Mouse (Mus musculus) embryonic facial prominence, embryonic 10.5 days (tissue): ENCODE measurements around the gene Ceacam9. TPM values are rescaled to one million over a fixed set of nuclear protein-coding genes. Genes with fewer than 3 reads are reported as not detected.

ENCODE experiments used
- DNase-seq: peaks from one replicate; pipeline ENCODE4 v3.0.0-alpha.2; 2017; ENCODE audit warnings: low spot score
- H3K27ac ChIP-seq: fragments of 300-500 bp; sonication (generic); replicated peaks from 2 replicates; pipeline ENCODE4 v1.5.1; 2016; ENCODE audit warnings: mild to moderate bottlenecking
- H3K27me3 ChIP-seq: fragments of 300-500 bp; sonication (generic); replicated peaks from 2 replicates; pipeline ENCODE4 v1.6.1; 2016; ENCODE audit warnings: low read depth, mild to moderate bottlenecking; ENCODE audit not compliant: poor library complexity, severe bottlenecking
- H3K36me3 ChIP-seq: fragments of 300-500 bp; sonication (generic); replicated peaks from 2 replicates; pipeline ENCODE4 v1.6.1; 2016; ENCODE audit warnings: mild to moderate bottlenecking, moderate library complexity
- H3K4me1 ChIP-seq: fragments of 300-500 bp; sonication (generic); 2 replicates; pipeline ENCODE4 v1.6.1; 2016
- H3K4me3 ChIP-seq: fragments of 300-500 bp; sonication (generic); 2 replicates; pipeline ENCODE4 v1.5.1; 2016; ENCODE audit warnings: mild to moderate bottlenecking, moderate library complexity
- H3K9me3 ChIP-seq: fragments of 300-500 bp; sonication (generic); 2 replicates; pipeline ENCODE4 v1.6.1; 2016; ENCODE audit warnings: mild to moderate bottlenecking
- WGBS: fragments of 180-500 bp; shearing (Covaris S2); methylation state at CpG from one replicate; pipeline ENCODE4 v1.1.7; 2016; 5-methylcytosine and 5-hydroxymethylcytosine counted together
- polyA plus RNA-seq: library from polyadenylated mRNA; unstranded; fragments of >200 nt; fragmentation: Nextera tagmentation; extraction: Ambion mirVana; gene quantifications from 2 replicates; pipeline ENCODE4 v1.2.1, GENCODE M21; 2016

Gene Ceacam9
- polyA plus RNA-seq, 1 experiment from 2014 or later = not detected

DNA sequence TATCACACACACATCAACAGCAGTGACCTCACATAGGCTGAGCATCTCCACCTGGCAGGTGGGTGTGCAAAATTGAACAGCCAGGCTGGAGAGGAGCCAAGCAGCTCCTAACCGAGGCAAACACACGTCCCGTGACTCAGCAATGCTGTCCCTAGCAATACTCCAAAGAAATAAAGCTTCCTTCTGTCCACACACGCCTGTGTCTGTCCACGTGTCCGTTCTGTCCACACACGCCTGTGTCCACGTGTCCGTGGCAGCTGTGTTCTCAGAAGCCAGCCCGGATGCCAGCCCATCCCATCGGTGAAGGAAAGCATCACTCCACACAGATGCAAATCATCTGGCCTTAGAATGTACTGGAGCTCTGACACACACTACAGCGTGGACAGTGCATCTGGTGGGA lies 30.3 kb downstream of the Ceacam9 start:
- WGBS = 90% methylated on average over 12 of the region's 12 CpGs
- Histone ChIP-seq H3K9me3 (no peaks in the 10 kb centered on the region), H3K36me3 (peaks cover 37% of the 10 kb centered on the region), H3K27me3 (no peaks in the 10 kb centered on the region), H3K4me1 (no peaks in the 10 kb centered on the region), H3K27ac (no peak overlapping the region), H3K4me3 (no peak overlapping the region)
- no peak for DNase-seq

DNA sequence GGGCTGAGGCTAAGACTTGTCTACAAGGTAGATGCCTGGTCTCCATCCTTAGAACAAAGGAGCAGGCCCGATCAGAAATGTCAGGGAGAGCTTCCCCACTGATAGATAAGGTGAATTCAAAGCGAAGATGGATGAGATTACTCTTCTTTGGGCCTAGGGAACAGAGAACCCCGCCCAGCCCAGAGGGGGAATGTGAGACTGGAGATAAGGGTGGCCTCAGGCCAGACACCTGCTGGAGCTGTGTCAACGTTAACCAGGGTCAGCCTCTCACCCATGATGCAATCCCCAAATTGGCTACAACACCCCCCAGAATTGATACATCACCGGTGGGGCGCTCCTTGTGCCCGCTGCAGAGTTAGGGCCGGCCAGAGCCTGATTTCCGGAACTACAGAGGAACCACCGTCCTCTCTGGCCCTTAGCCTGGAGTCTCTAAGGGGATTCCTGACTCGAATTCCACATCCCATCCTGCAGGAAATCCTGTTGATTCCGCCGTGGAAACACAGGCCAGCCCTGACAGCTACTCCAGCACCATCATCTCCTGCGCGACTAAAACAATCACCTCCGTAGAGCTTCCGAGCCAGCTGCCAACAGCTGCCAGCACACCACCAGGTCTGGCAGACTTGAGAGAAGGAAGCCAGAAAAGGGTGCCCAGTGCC lies 33.8 kb downstream of the Ceacam9 start:
- no peak for DNase-seq
- H3K36me3 ChIP-seq = peaks cover 4% of the 10 kb centered on the region; the same call in 1 of the 2 replicates
- H3K27me3 ChIP-seq = no peaks in the 10 kb centered on the region
- H3K4me1 ChIP-seq = peaks cover 8% of the 10 kb centered on the region
- H3K9me3 ChIP-seq = no peaks in the 10 kb centered on the region
- WGBS = 71% methylated on average over 17 of the region's 17 CpGs
- no peak overlapping the region for H3K27ac ChIP-seq
- no peak overlapping the region for H3K4me3 ChIP-seq

DNA sequence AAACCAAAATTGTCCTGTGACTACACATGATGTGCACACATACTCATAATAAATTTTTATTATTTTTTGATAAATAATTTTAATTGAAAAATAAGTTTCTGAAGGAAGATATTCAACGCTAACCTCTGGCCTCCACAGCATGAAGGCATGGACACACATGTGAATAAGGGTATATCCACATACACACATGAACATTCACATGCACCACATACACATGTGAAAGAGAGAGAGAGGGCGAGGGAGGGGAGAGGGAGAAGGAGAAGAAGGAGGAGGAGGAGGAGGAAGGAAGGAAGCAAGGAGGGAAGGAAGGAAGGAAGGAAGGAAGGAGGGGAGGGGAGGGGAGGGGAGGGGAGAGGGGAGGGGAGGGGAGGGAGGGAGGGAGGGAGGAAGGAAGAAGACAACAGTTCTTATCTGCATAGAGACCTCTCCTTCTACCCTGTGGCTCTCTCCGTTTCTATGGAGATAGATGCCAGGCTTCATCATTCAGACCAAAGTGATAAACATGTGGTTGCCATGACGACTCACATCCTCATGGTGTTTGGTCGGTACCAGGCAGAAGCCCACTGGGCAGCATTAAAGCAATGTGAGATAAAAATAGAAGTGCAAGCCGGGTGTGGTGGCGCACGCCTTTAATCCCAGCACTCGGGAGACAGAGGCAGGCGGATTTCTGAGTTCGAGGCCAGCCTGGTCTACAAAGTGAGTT lies 37.3 kb downstream of the Ceacam9 start:
- DNase-seq = peak; percentile 24
- no peaks in the 10 kb centered on the region for H3K36me3 ChIP-seq
- WGBS = 80% methylated on average over 10 of the region's 11 CpGs
- H3K4me3 ChIP-seq = no peak overlapping the region
- H3K9me3 ChIP-seq = no peaks in the 10 kb centered on the region
- H3K4me1 ChIP-seq = peaks cover 21% of the 10 kb centered on the region
- H3K27ac ChIP-seq = no peak overlapping the region
- H3K27me3 ChIP-seq = no peaks in the 10 kb centered on the region

DNA sequence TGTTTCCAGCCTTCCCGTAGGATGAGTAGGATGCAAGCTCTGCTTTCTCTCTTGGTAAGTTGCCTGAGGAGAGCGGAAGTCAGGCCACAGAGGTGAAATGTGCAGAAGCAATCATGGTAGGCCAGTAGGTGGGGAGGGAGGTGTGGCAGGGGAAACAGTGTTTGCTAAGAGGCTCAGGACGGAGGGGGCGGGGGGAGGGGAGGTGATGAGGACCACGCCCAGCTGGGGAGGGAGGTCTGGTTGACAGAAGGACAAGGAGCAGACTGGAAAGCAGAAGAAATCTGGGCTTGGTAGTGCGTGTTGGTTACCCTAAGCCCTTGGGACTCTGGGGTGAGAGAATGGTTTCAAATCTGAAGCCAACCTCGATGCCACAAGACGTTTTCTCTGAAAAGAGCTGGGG lies 38.6 kb downstream of the Ceacam9 start:
- H3K36me3 ChIP-seq = no peaks in the 10 kb centered on the region
- no peak overlapping the region for H3K27ac ChIP-seq
- H3K9me3 ChIP-seq = no peaks in the 10 kb centered on the region
- WGBS = 18% methylated on average over 8 of the region's 8 CpGs
- peak; percentile 59 for DNase-seq
- H3K4me3 ChIP-seq = no peak overlapping the region
- peaks cover 21% of the 10 kb centered on the region for H3K4me1 ChIP-seq
- no peaks in the 10 kb centered on the region for H3K27me3 ChIP-seq

DNA sequence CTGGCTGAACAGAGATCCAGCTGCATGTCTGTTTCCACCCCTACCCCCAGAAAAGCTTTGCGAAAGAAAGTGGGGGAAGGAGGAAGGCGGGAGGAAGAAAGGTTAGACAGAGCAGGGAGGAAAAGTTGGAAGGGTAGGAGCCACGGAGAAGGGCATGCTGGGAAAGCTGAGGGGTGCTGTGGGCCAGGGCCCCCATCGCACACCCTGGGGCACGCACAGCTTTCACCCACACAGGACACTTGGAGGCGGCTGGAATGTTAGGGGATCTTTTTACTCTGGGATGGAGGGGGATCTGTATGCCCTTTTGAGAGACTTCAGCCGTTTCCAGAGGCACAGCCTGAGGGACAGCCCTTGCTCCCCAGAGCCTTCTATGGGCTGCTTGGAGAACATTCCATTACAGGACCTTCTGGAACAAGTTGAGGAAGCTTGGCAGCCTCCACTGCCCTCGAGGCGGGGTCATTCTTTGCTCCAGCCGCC lies 39.3 kb downstream of the Ceacam9 start:
- no peaks in the 10 kb centered on the region for H3K36me3 ChIP-seq
- no peak overlapping the region for H3K4me3 ChIP-seq
- peak; percentile 18 for DNase-seq
- H3K27me3 ChIP-seq = no peaks in the 10 kb centered on the region
- no peaks in the 10 kb centered on the region for H3K9me3 ChIP-seq
- no peak overlapping the region for H3K27ac ChIP-seq
- peaks cover 25% of the 10 kb centered on the region for H3K4me1 ChIP-seq
- 42% methylated on average over 10 of the region's 10 CpGs for WGBS

DNA sequence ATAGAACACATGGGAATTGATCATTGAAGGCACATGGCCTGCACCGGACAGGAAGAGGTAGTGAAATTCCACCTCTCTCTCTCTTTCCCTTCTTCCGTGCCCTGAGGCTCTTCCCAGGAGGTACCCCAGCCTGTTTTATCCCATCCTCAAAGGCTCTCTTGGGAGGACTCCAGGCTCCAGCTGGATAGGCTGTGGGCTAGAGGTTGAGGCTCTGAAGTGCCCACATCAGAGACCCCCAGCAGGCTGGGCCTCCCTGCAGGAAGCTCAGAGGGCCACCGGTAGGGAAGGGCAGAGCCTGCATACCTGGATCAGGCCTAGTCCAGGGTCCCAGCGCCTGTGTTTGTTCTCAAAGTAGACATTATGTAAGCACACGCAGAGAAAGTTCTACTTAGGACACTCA lies 39.9 kb downstream of the Ceacam9 start:
- H3K4me3 ChIP-seq = no peak overlapping the region
- DNase-seq = no peak
- H3K36me3 ChIP-seq = no peaks in the 10 kb centered on the region
- no peaks in the 10 kb centered on the region for H3K27me3 ChIP-seq
- no peaks in the 10 kb centered on the region for H3K9me3 ChIP-seq
- H3K4me1 ChIP-seq = peaks cover 30% of the 10 kb centered on the region
- WGBS = 35% methylated on average over 5 of the region's 5 CpGs
- H3K27ac ChIP-seq = no peak overlapping the region

DNA sequence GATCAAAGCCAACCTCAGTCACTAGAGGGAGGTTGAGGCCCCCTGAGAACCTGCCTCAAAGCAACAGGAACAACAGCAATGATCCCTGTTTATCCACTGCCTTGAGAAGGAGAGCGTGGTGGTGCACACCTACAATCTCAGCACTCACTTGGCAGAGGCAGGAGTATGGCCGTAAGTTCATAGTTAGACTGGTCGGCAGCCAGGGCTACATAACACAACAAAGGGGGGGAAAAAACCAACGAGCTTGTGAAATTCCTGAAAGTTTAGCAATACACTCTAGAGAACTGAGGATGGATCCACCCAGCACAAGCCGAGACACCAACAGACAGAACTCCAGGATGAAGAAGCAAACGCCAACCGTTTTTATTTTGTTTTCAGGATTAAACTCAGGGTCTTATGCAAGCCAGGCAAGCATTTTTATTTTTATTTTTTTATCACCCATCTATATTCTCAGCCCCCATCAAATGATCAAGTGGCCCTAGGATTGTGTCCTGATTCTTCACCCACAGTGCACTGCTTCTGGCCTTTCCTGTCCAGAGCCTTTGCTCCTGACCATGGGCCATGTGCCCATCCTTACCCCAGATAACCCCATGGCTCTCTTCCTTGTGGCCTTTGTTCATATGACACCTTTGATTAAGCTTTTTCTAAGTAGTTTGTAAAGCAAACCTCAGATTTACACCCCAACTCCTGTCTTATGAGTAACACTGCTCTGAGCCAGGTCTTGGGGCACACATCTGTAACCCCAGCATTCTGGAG lies 41.9 kb downstream of the Ceacam9 start:
- WGBS = 91% methylated on average over 7 of the region's 7 CpGs
- Histone ChIP-seq H3K27me3 (no peaks in the 10 kb centered on the region), H3K4me3 (no peak overlapping the region), H3K4me1 (peaks cover 34% of the 10 kb centered on the region), H3K36me3 (no peaks in the 10 kb centered on the region), H3K9me3 (no peaks in the 10 kb centered on the region), H3K27ac (no peak overlapping the region)
- DNase-seq = no peak

DNA sequence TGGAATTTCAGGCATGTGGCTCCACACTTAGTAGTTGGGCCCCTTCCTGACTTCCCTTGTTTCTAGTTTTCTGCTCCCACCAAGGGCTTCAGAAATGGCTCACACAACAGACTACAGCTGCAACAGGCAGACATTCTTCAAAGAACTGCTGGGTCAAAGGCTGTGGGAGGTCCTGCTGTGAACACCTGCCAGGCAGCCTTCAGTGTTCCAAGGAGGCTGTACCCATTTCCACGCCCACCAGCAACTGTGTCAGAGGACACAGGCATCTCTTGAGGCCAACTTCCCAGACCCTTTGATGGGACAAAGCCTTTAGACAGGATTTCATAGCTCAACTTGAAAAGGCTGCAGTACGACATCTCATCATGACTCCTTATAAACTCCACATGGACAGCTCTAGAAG lies 44.7 kb downstream of the Ceacam9 start:
- Histone ChIP-seq H3K4me3 (no peak overlapping the region), H3K36me3 (no peaks in the 10 kb centered on the region), H3K27ac (no peak overlapping the region; the same call in 1 of the 2 replicates), H3K4me1 (peaks cover 17% of the 10 kb centered on the region), H3K27me3 (no peaks in the 10 kb centered on the region), H3K9me3 (peaks cover 3% of the 10 kb centered on the region; the same call in 1 of the 2 replicates)
- 36% methylated on average over 2 of the region's 2 CpGs for WGBS
- no peak for DNase-seq

Other genes starting within 250 kb of the Ceacam9 start
- gene Npas1, start 244.2 kb upstream of the Ceacam9 start, polyA plus RNA-seq = 0.98 and 1.4 TPM in 2 replicates
- gene Arhgap35, start 106.9 kb upstream of the Ceacam9 start, polyA plus RNA-seq = 32.4 and 32.6 TPM in 2 replicates
- not detected in 2 replicates for gene Ceacam15, start 46.2 kb upstream of the Ceacam9 start, polyA plus RNA-seq
- gene Ap2s1, start 16.5 kb downstream of the Ceacam9 start, polyA plus RNA-seq = 250 and 256 TPM in 2 replicates
- 37.3 and 40.5 TPM in 2 replicates for gene Slc1a5, start 59.4 kb downstream of the Ceacam9 start, polyA plus RNA-seq
- 129 and 131 TPM in 2 replicates for gene Strn4, start 94.0 kb downstream of the Ceacam9 start, polyA plus RNA-seq
- gene Fkrp, start 94.8 kb downstream of the Ceacam9 start, polyA plus RNA-seq = 26.1 and 28.5 TPM in 2 replicates
- 12.9 and 13.1 TPM in 2 replicates for gene Prkd2, start 121.0 kb downstream of the Ceacam9 start, polyA plus RNA-seq
- gene Dact3, start 153.4 kb downstream of the Ceacam9 start, polyA plus RNA-seq = 5.5 and 6.0 TPM in 2 replicates
- 14.7 and 20.3 TPM in 2 replicates for gene Gng8, start 169.9 kb downstream of the Ceacam9 start, polyA plus RNA-seq
- gene Ptgir, start 184.6 kb downstream of the Ceacam9 start, polyA plus RNA-seq = 0.52 and 0.64 TPM in 2 replicates
- gene Calm3, start 202.2 kb downstream of the Ceacam9 start, polyA plus RNA-seq = 121 and 126 TPM in 2 replicates
- gene Pnmal2, start 222.8 kb downstream of the Ceacam9 start, polyA plus RNA-seq = 2.9 and 4.6 TPM in 2 replicates
- 3.4 and 4.0 TPM in 2 replicates for gene Pnmal1, start 237.8 kb downstream of the Ceacam9 start, polyA plus RNA-seq